Mouse (Mus musculus) heart, adult 2 months (tissue): Measurements from ENCODE around the gene Ankmy1.

Experiments
- CTCF ChIP-seq: fragments of 200-600 bp; IDR thresholded peaks from 2 replicates; pipeline ENCODE4 v1.8.1; 2022; ENCODE audit warnings: antibody characterized with exemption, mild to moderate bottlenecking, moderate library complexity
- POLR2A ChIP-seq: fragments of 200-500 bp; IDR thresholded peaks from 2 replicates; pipeline ENCODE4 v1.6.1; 2011; ENCODE audit warnings: mild to moderate bottlenecking, low read depth, low read length, control low read depth; ENCODE audit not compliant: insufficient read depth

- TF ChIP-seq CTCF (no peak), POLR2A (no peak)
Observed at GRCm38 (mm10) chr1:92950607-92951006, 47.9 kb upstream of the Ankmy1 start, which contains the start of gene Gpr35.
